Mouse (Mus musculus) heart, adult 2 months (tissue): ENCODE data around the gene Ccdc12. TPM values are rescaled to one million over a fixed set of nuclear protein-coding genes. Genes with fewer than 3 reads are reported as not detected.

Experiments
- DNase-seq, 2 experiments: peaks; one replicate each; pipeline ENCODE4 v3.0.0; 2021
- H3K27ac ChIP-seq: fragments of 200-600 bp; 2 replicates; pipeline ENCODE4 v1.8.1; 2022
- H3K27me3 ChIP-seq: fragments of 200-500 bp; 2 replicates; pipeline ENCODE4 v1.6.1; 2012; ENCODE audit warnings: mild to moderate bottlenecking, low read length, inconsistent platforms, mixed read lengths; ENCODE audit not compliant: control insufficient read depth, insufficient read depth
- H3K36me3 ChIP-seq: fragments of 200-500 bp; 2 replicates; pipeline ENCODE4 v1.6.1; 2012; ENCODE audit warnings: low read length, inconsistent platforms; ENCODE audit not compliant: control insufficient read depth, insufficient read depth
- H3K4me1 ChIP-seq: fragments of 200-500 bp; 2 replicates; pipeline ENCODE4 v1.6.1; 2011; ENCODE audit warnings: low read length; ENCODE audit not compliant: control insufficient read depth, insufficient read depth
- H3K4me3 ChIP-seq: fragments of 200-600 bp; 2 replicates; pipeline ENCODE4 v1.8.1; 2022
- H3K79me2 ChIP-seq: fragments of 200-500 bp; replicated peaks from 2 replicates; pipeline ENCODE4 v1.6.1; 2012; ENCODE audit warnings: mild to moderate bottlenecking, inconsistent platforms, low read length, moderate library complexity, mixed read lengths; ENCODE audit not compliant: control insufficient read depth, insufficient read depth
- H3K9ac ChIP-seq: fragments of 200-500 bp; 2 replicates; pipeline ENCODE4 v1.6.1; 2012; ENCODE audit warnings: low read depth, mild to moderate bottlenecking, control low read depth, inconsistent platforms, low read length, mixed read lengths
- CTCF ChIP-seq: fragments of 200-600 bp; IDR thresholded peaks from 2 replicates; pipeline ENCODE4 v1.8.1; 2022; ENCODE audit warnings: antibody characterized with exemption, mild to moderate bottlenecking, moderate library complexity
- EP300 ChIP-seq: fragments of 200-500 bp; IDR thresholded peaks from 2 replicates; pipeline ENCODE4 v1.6.1; 2011; ENCODE audit warnings: low read depth, low read length, control low read depth; ENCODE audit not compliant: insufficient read depth
- POLR2A ChIP-seq: fragments of 200-500 bp; IDR thresholded peaks from 2 replicates; pipeline ENCODE4 v1.6.1; 2011; ENCODE audit warnings: mild to moderate bottlenecking, low read depth, low read length, control low read depth; ENCODE audit not compliant: insufficient read depth
- WGBS: fragments of 180-500 bp; shearing (Covaris S2); methylation state at CpG from one replicate; pipeline ENCODE4 v1.1.7; 2018; 5-methylcytosine and 5-hydroxymethylcytosine counted together
- intact Hi-C: fragments of 180-260 bp; cut with DNase I; formaldehyde crosslinking; loops from one replicate; pipeline ENCODE4 v1.15.1; 2025
- polyA plus RNA-seq: library from polyadenylated mRNA; depleted of rRNA; stranded (reverse); fragments of >200 nt; gene quantifications from 2 replicates; pipeline ENCODE4 v1.2.3, GENCODE M21; 2012
- total RNA-seq, 2 experiments: library from RNA; stranded (reverse); gene quantifications; 2 replicates each; pipeline ENCODE4 v1.2.3; 2021

Ccdc12 gene
- total and polyA plus RNA-seq, 3 experiments = 54.1 to 94.8 (median 66.1) TPM

DNA sequence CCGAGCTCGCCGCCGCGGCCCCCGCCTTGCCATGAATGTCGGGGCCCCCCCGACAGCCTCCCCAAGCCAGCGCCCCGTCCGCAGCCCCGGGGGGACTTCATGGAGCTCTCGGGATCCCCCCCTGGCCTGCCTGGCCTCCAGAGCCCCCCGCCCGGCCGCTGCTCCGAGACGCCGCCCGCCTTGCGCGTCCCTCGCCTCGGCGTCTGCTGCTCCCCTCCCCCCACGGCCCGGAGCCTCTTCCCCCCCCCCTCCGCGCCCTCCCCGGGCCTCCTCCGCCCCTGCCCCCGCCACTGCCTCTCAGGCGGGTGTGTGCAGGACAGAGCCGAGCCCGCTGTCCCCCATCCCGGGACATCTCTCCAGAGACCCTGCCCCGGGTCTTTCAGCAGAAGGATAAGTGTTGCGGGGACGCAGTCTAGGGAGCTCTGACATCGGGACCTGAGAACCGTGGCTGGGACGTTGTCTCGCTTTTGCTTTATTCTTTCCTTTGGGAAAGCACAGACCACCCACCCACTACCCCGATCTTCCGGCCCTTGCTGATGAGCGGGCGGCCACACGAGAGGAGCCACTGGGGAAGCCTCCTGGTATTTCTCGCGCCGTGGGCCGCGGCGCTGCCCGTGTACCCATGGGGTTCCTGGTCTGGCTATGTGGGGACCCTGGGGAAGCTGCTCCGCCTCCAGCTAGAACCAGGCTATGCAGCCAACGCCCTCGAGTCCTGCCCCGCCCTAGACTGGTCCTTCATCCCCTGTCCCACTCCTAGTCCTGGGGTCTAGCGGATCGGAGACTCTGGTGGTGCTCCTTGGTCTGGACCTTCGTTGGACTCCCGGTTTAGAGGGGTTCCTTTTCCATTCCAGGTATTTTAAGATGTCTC is 87.4 kb downstream of the Ccdc12 start:
- Histone ChIP-seq H3K79me2 (no peaks in the 10 kb centered on the region), H3K36me3 (no peaks in the 10 kb centered on the region), H3K4me1 (no peaks in the 10 kb centered on the region), H3K9ac (peak overlapping the region; percentile 70; the same call in 1 of the 2 replicates), H3K27me3 (peaks cover 3% of the 10 kb centered on the region; the same call in 1 of the 2 replicates), H3K27ac (peak overlapping the region; percentile 55), H3K4me3 (peak overlapping the region; percentile 61)
- no peak for TF ChIP-seq CTCF
- no peak for TF ChIP-seq POLR2A
- no peak for TF ChIP-seq EP300
- peak; percentile 53 to 66 for DNase-seq
- intact Hi-C loops = no loop called here
- 14% methylated on average over 57 of the region's 63 CpGs for WGBS

DNA sequence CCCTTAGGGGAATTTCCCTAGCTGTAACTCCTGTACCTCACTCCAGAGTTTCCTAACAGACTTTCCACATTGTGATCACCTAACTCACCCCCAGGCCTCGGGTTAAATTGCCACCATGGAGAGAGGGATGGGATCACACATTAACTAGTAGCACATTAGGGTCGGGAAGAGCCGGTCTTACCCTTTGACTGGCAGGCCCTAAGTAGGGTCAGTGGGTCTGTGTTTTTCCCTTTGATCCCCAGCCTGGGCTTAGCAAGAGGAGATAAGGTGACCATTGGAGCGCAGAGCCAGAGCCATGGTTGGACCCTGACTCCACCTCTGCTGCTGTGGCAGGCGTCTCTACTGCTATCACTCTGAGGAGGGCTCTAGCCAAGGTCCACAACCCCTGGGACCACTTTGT is 89.4 kb downstream of the Ccdc12 start:
- Histone ChIP-seq H3K27me3 (peaks cover 3% of the 10 kb centered on the region; the same call in 1 of the 2 replicates), H3K27ac (no peak overlapping the region), H3K4me1 (peaks cover 3% of the 10 kb centered on the region; the same call in 1 of the 2 replicates), H3K79me2 (no peaks in the 10 kb centered on the region), H3K9ac (no peak overlapping the region), H3K4me3 (no peak overlapping the region), H3K36me3 (no peaks in the 10 kb centered on the region)
- TF ChIP-seq EP300 (no peak), POLR2A (no peak), CTCF (no peak)
- no peak for DNase-seq
- WGBS = 68% methylated on average over 5 of the region's 5 CpGs
- intact Hi-C loops = no loop called here

DNA sequence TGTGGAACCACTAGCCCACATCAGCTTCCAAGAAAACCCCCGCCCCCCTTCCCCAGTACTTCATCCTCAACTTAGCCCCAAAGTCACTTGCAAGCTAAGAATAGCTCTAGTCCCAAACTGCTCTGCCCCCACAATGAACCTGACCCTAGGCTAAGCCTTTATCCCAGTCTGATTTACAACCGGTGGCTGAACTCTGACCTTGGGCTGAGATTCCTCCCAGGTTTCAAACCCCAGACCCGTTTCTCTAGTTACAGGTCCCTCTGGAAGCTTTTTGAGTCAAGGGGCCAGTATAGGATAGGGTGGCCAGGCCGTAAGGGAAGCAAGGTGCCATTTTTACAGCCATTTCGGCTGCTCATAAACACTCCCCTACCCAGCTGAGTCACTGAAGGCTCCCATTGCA is 89.9 kb downstream of the Ccdc12 start:
- TF ChIP-seq EP300 (no peak), CTCF (no peak), POLR2A (no peak)
- DNase-seq = no peak
- Histone ChIP-seq H3K36me3 (no peaks in the 10 kb centered on the region), H3K27ac (no peak overlapping the region), H3K9ac (no peak overlapping the region), H3K4me3 (no peak overlapping the region), H3K27me3 (peaks cover 3% of the 10 kb centered on the region; the same call in 1 of the 2 replicates), H3K4me1 (peaks cover 6% of the 10 kb centered on the region), H3K79me2 (no peaks in the 10 kb centered on the region)
- intact Hi-C loops = no loop called here
- WGBS = 75% methylated on average over 5 of the region's 5 CpGs

DNA sequence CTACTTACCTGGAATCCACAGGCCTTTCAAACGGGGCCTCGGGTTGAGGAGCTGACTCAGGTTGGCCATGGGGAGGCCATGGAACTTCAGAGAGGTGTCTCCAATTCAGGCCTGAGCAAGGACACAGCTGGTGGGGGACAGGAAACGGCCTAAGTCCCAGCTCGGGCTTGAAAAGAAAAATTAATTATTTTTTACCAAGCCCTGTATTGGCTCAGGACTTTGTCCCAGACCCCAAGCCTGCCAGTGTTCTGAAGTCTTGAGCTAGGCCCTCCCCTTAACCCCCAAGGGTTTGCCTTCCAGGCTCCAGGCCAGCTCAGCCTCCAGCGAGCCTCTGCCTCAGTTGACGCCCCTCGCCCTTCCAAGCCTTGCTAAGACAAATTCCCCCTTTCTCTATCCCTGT is 90.7 kb downstream of the Ccdc12 start, which contains the start of gene Pth1r:
TSS of gene Pth1r (minus strand) at position 185 of the 400 bp plus-strand sequence.
- H3K9ac ChIP-seq = no peak within 1 kb of the TSS
- peaks cover 6% of the 10 kb centered on the region for H3K4me1 ChIP-seq
- WGBS = 70% methylated on average over 7 of the region's 7 CpGs
- H3K79me2 ChIP-seq = no peaks in the 10 kb centered on the region
- H3K4me3 ChIP-seq = no peak within 1 kb of the TSS
- H3K27me3 ChIP-seq = peaks cover 3% of the 10 kb centered on the region; the same call in 1 of the 2 replicates
- intact Hi-C loops = no loop called here
- no peaks in the 10 kb centered on the region for H3K36me3 ChIP-seq
- DNase-seq = no peak
- H3K27ac ChIP-seq = no peak within 1 kb of the TSS
- TF ChIP-seq POLR2A (no peak), CTCF (no peak), EP300 (no peak)

DNA sequence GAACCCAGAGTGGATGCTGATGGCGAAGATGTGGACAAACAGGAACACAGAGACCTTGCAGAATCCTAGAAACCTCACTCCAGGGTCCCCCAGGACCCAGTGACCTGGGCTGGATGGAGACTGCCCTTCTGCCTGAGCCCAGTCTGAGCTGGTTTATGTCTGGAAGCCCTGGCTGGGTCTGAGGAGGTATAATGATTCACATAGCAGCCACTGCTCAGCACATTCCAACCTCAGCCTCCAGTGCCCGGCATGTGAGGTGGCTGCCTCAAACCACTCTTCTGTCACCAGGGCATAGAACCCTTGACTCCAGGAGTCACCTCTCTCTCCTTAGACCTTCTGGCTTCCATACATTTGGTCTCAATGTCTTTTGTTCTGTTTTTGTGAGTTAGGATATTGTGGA is 92.1 kb downstream of the Ccdc12 start:
- TF ChIP-seq CTCF (no peak), POLR2A (no peak), EP300 (no peak)
- Histone ChIP-seq H3K4me1 (peaks cover 8% of the 10 kb centered on the region), H3K79me2 (no peaks in the 10 kb centered on the region), H3K27ac (no peak overlapping the region), H3K4me3 (no peak overlapping the region), H3K9ac (no peak overlapping the region), H3K36me3 (no peaks in the 10 kb centered on the region), H3K27me3 (peaks cover 2% of the 10 kb centered on the region; the same call in 1 of the 2 replicates)
- intact Hi-C loops = no loop called here
- 80% methylated on average over 2 of the region's 2 CpGs for WGBS
- DNase-seq = no peak
